Mouse (Mus musculus): ENCODE measurements around the gene Eif3f. TPM values are rescaled to one million over a fixed set of nuclear protein-coding genes. Genes with fewer than 3 reads are reported as not detected.

The Eif3f gene
- total RNA-seq (2021) = 100 to 1,000 TPM; 111 to 160 TPM
- long read RNA-seq, experiment 1, transcript Eif3f-201 (8 exons, 2,514 nt) = major isoform, 66 of 68 reads
- long read RNA-seq, experiment 1, partial matches to known transcripts = 2 of 68 reads
- long read RNA-seq, experiment 1, other reads (novel, unspliced or antisense) = 0 of 68 reads
- long read RNA-seq, experiment 2, transcript Eif3f-201 (8 exons, 2,514 nt) = major isoform, 105 of 122 reads
- long read RNA-seq, experiment 2, partial matches to known transcripts = 16 of 122 reads
- long read RNA-seq, experiment 2, other reads (novel, unspliced or antisense) = 1 of 122 reads

- peak; percentile 88 to 94 for DNase-seq (ENCODE audit: low spot score in 2 of 2)
Observed at GRCm38 (mm10) chr7:108933794-108934731, at the start of gene Eif3f. Eif3f (plus strand) TSS chr7:108934417.

GRCm38 (mm10) chr7:108884906-108885305 is 49.3 kb upstream of the Eif3f start, which contains the start of gene Olfr518:
Olfr518 (minus strand) TSS chr7:108885006.
- no peak for DNase-seq (ENCODE audit: low spot score in 2 of 2)

- no peak for DNase-seq (ENCODE audit: low spot score in 2 of 2)
Observed at GRCm38 (mm10) chr7:108894320-108894719, 39.9 kb upstream of the Eif3f start, which contains the start of gene Olfr519. Olfr519 (minus strand) TSS chr7:108894420.

GRCm38 (mm10) chr7:108903969-108904368 is 30.2 kb upstream of the Eif3f start:
- no peak for DNase-seq (ENCODE audit: low spot score in 2 of 2)

GRCm38 (mm10) chr7:108927043-108927442 is 7.2 kb upstream of the Eif3f start:
- DNase-seq (ENCODE audit: low spot score in 2 of 2) = no peak

GRCm38 (mm10) chr7:108928280-108929188 is 5.7 kb upstream of the Eif3f start:
- no peak for DNase-seq (ENCODE audit: low spot score in 2 of 2)

- DNase-seq (ENCODE audit: low spot score in 2 of 2) = no peak
Observed at GRCm38 (mm10) chr7:108929726-108930393, 4.4 kb upstream of the Eif3f start, which contains the start of gene Nlrp10. Nlrp10 (minus strand) TSS chr7:108930178.

- DNase-seq (ENCODE audit: low spot score in 2 of 2) = no peak
Observed at GRCm38 (mm10) chr7:108934836-108935235, 619 bp downstream of the Eif3f start.

GRCm38 (mm10) chr7:108935411-108935810 is 1.2 kb downstream of the Eif3f start:
- DNase-seq (ENCODE audit: low spot score in 2 of 2) = no peak

GRCm38 (mm10) chr7:108936591-108936990 is 2.4 kb downstream of the Eif3f start:
- no peak for DNase-seq (ENCODE audit: low spot score in 2 of 2)

GRCm38 (mm10) chr7:108941466-108941865 is 7.2 kb downstream of the Eif3f start:
- DNase-seq (ENCODE audit: low spot score in 2 of 2) = no peak

GRCm38 (mm10) chr7:108944002-108944401 is 9.8 kb downstream of the Eif3f start:
- peak in 1 of 2 experiments; percentile 31 for DNase-seq (ENCODE audit: low spot score in 2 of 2)

- no peak for DNase-seq (ENCODE audit: low spot score in 2 of 2)
Observed at GRCm38 (mm10) chr7:108948611-108949010, 14.4 kb downstream of the Eif3f start.

- no peak for DNase-seq (ENCODE audit: low spot score in 2 of 2)
Observed at GRCm38 (mm10) chr7:108949301-108949700, 15.1 kb downstream of the Eif3f start.

- peak in 1 of 2 experiments; percentile 39 for DNase-seq (ENCODE audit: low spot score in 2 of 2)
Observed at GRCm38 (mm10) chr7:108950312-108950761, 16.1 kb downstream of the Eif3f start, which contains the start of gene Tub. Tub (plus strand) TSS chr7:108950338.

GRCm38 (mm10) chr7:108950762-108951331 is 16.6 kb downstream of the Eif3f start:
- peak in 1 of 2 experiments; percentile 23 for DNase-seq (ENCODE audit: low spot score in 2 of 2)

- DNase-seq (ENCODE audit: low spot score in 2 of 2) = no peak
Observed at GRCm38 (mm10) chr7:108952801-108953200, 18.6 kb downstream of the Eif3f start.

GRCm38 (mm10) chr7:108954185-108954584 is 20.0 kb downstream of the Eif3f start:
- peak; percentile 41 to 58 for DNase-seq (ENCODE audit: low spot score in 2 of 2)

- no peak for DNase-seq (ENCODE audit: low spot score in 2 of 2)
Observed at GRCm38 (mm10) chr7:108957734-108958133, 23.5 kb downstream of the Eif3f start.

Measured in adrenal gland, adult 18-20 months (tissue).